Mouse (Mus musculus) limb, embryonic 13.5 days (tissue): ENCODE measurements around the gene Zan. TPM values are rescaled to one million over a fixed set of nuclear protein-coding genes. Genes with fewer than 3 reads are reported as not detected.

ENCODE experiments used
- ATAC-seq: fragments of 200-750 bp; cut with Nextera tagmentation; 2 replicates; pipeline ENCODE4 v1.8.0; 2017; ENCODE audit warnings: low read depth, moderate number of reproducible peaks, moderate TSS enrichment; ENCODE audit not compliant: low FRiP score
- H3K27ac ChIP-seq: fragments of 300-500 bp; sonication (generic); 2 replicates; pipeline ENCODE4 v1.5.1; 2015; ENCODE audit warnings: inconsistent platforms, mild to moderate bottlenecking, moderate library complexity
- H3K27me3 ChIP-seq: fragments of 300-500 bp; sonication (generic); 2 replicates; pipeline ENCODE4 v1.6.1; 2015; ENCODE audit warnings: mild to moderate bottlenecking, inconsistent platforms
- H3K36me3 ChIP-seq: fragments of 300-500 bp; sonication (generic); 2 replicates; pipeline ENCODE4 v1.6.1; 2015; ENCODE audit warnings: inconsistent platforms, mild to moderate bottlenecking, moderate library complexity
- H3K4me1 ChIP-seq: fragments of 300-500 bp; sonication (generic); 2 replicates; pipeline ENCODE4 v1.6.1; 2015; ENCODE audit warnings: inconsistent platforms
- H3K4me2 ChIP-seq: fragments of 300-500 bp; sonication (generic); replicated peaks from 2 replicates; pipeline ENCODE4 v1.6.1; 2015; ENCODE audit warnings: inconsistent platforms, mild to moderate bottlenecking, moderate library complexity
- H3K4me3 ChIP-seq: fragments of 300-500 bp; sonication (generic); 2 replicates; pipeline ENCODE4 v1.5.1; 2015; ENCODE audit warnings: moderate library complexity, mild to moderate bottlenecking, inconsistent platforms
- H3K9ac ChIP-seq: fragments of 300-500 bp; sonication (generic); 2 replicates; pipeline ENCODE4 v1.6.1; 2015; ENCODE audit warnings: mild to moderate bottlenecking, inconsistent platforms
- H3K9me3 ChIP-seq: fragments of 300-500 bp; sonication (generic); 2 replicates; pipeline ENCODE4 v1.6.1; 2016; ENCODE audit warnings: inconsistent platforms
- whole genome bisulfite sequencing: fragments of 180-500 bp; shearing (Covaris S2); methylation state at CpG from one replicate; pipeline ENCODE4 v1.1.7; 2015; 5-methylcytosine and 5-hydroxymethylcytosine counted together
- polyA plus RNA-seq: library from polyadenylated mRNA; unstranded; fragments of >200 nt; fragmentation: Nextera tagmentation; extraction: Ambion mirVana; gene quantifications from 2 replicates; pipeline ENCODE4 v1.2.1, GENCODE M21; 2015

Gene Zan
- 0.05 and 0.29 TPM in 2 replicates for polyA plus RNA-seq

DNA sequence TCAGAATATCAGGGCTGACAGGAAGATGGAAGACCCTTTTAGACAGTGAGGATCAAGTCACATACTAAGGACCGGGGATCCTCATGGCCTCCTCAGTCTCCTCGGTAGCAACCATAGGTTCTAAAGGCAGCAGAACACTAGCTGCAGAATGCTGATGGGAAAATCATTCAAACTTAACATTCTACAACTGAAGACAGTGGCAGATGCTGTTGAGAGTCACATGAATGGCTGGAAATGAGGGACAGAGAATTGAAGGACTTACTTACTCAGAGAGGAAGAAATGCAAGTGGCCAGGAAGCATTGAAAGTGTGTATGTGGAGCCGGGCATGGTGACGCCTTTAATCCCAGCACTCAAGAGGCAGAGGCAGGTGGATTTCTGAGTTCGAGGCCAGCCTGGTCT is at the start of gene Zan:
Zan (minus strand) TSS at position 101 of the 400 bp plus-strand sequence.
- H3K27me3 ChIP-seq, result no peaks in the 10 kb centered on the region
- H3K4me3 ChIP-seq, result no peak within 1 kb of the TSS
- 82% methylated on average over 5 of the region's 5 CpGs for WGBS
- H3K4me1 ChIP-seq, result 0 out of 2 replicates have a peak, but pooled peaks cover 6% of the 10 kb centered on the region
- no peak within 1 kb of the TSS for H3K9ac ChIP-seq
- no peak for ATAC-seq
- H3K27ac ChIP-seq, result no peak within 1 kb of the TSS
- H3K4me2 ChIP-seq, result no peak within 1 kb of the TSS
- no peaks in the 10 kb centered on the region for H3K36me3 ChIP-seq
- no peaks in the 10 kb centered on the region for H3K9me3 ChIP-seq

DNA sequence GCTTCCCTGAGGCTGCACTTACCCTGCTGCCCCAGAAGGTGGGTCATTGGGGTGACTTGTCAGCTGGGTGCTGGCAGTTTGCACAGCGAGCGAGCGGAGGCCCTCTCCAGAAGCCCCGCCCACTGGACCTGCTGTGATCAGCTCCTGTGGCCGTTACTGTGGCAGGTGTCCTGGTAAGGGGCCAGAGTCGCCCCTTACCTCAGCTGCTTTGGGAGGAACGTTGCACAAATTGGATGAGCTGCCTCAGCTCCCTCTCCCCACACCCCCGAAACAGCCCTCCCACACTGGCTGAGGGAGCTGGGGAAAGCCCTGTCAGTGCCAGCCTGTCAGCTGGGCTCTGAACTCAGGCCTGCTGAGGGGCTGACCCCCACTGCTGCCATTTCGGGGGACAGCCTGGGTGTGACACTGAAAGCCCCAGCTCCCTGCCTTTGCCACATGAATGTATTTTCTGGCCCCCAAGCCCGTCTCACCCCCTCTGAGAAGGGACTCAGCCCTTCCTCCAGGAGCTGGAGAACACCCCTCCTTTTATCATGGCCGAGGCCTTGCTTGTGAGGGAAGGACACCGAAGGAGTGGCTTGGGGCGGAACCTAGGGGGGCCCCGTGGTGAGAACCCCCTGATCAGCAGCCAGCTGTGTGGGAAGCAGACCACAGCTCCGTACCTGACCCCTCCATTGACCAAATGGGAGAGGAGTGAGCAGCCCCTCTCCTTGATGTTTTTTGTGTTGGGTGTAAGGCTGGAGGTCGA is 49.5 kb upstream of the Zan start:
- H3K36me3 ChIP-seq, result peaks cover 84% of the 10 kb centered on the region

DNA sequence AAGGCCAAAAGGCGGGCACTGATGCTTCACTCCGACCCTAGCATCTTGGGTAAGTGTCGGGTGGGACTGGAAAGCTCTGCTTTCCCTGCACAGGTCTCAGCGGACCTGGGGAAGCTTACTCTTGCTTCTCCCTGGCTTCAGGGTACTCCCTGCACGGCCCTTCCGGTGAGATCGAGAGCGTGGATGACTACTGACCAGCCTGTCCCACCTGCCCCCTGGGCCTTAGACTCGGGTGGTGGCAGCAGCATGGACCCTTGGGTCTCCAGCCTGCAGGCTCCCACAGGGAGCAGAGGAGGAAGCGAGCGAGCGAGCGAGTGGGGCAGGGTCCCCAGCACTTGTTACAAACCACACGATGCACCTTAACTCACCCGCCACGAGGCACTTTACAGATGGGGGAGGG is 48.6 kb upstream of the Zan start:
- ATAC-seq, result no peak
- Histone ChIP-seq H3K4me3 (no peak overlapping the region), H3K9ac (no peak overlapping the region)

More for the DNA sequence above, 49.5 kb upstream of the Zan start:
- H3K4me1 ChIP-seq, result peaks cover 35% of the 10 kb centered on the region
- H3K9ac ChIP-seq, result peak overlapping the region; percentile 15; the same call in 1 of the 2 replicates
- H3K27me3 ChIP-seq, result no peaks in the 10 kb centered on the region
- 53% methylated on average over 16 of the region's 16 CpGs for WGBS
- no peak overlapping the region for H3K4me2 ChIP-seq
- H3K4me3 ChIP-seq, result no peak overlapping the region
- H3K27ac ChIP-seq, result peak overlapping the region; percentile 48; the same call in 1 of the 2 replicates
- no peaks in the 10 kb centered on the region for H3K9me3 ChIP-seq
- no peak for ATAC-seq

GRCm38 (mm10) chr5:137524671-137525070 is 47.8 kb upstream of the Zan start:
- H3K36me3 ChIP-seq, result peaks cover 95% of the 10 kb centered on the region
- no peak overlapping the region for H3K27ac ChIP-seq
- H3K4me2 ChIP-seq, result no peak overlapping the region
- H3K9ac ChIP-seq, result no peak overlapping the region
- peaks cover 25% of the 10 kb centered on the region for H3K4me1 ChIP-seq
- ATAC-seq, result no peak
- H3K27me3 ChIP-seq, result no peaks in the 10 kb centered on the region
- no peaks in the 10 kb centered on the region for H3K9me3 ChIP-seq
- 87% methylated on average over 13 of the region's 13 CpGs for WGBS
- H3K4me3 ChIP-seq, result no peak overlapping the region

More for the DNA sequence above, 48.6 kb upstream of the Zan start:
- 73% methylated on average over 16 of the region's 16 CpGs for WGBS
- Histone ChIP-seq H3K4me1 (peaks cover 34% of the 10 kb centered on the region), H3K27me3 (no peaks in the 10 kb centered on the region), H3K4me2 (no peak overlapping the region), H3K36me3 (peaks cover 92% of the 10 kb centered on the region), H3K9me3 (no peaks in the 10 kb centered on the region), H3K27ac (0 out of 2 replicates have a peak overlapping the region, but pooled peaks have one; percentile 15)

DNA sequence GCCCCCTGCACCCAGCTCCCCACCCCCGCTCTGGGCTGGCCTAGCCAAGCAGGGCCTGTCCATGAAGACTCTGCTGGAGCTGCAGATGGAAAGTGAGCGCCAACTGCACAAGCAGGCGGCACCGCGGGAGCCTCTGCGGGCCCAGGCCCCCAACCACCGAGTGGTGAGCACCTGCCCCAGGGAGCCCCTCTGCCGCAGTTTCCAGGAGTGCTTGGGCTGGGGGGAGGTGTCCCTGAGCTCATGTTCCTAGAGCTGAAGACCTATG is 47.3 kb upstream of the Zan start:
- H3K36me3 ChIP-seq, result peaks cover 95% of the 10 kb centered on the region
- no peaks in the 10 kb centered on the region for H3K9me3 ChIP-seq
- no peaks in the 10 kb centered on the region for H3K27me3 ChIP-seq
- peaks cover 21% of the 10 kb centered on the region for H3K4me1 ChIP-seq
- no peak overlapping the region for H3K4me2 ChIP-seq
- H3K4me3 ChIP-seq, result no peak overlapping the region
- H3K27ac ChIP-seq, result no peak overlapping the region
- 93% methylated on average over 8 of the region's 8 CpGs for WGBS
- no peak overlapping the region for H3K9ac ChIP-seq
- no peak for ATAC-seq

DNA sequence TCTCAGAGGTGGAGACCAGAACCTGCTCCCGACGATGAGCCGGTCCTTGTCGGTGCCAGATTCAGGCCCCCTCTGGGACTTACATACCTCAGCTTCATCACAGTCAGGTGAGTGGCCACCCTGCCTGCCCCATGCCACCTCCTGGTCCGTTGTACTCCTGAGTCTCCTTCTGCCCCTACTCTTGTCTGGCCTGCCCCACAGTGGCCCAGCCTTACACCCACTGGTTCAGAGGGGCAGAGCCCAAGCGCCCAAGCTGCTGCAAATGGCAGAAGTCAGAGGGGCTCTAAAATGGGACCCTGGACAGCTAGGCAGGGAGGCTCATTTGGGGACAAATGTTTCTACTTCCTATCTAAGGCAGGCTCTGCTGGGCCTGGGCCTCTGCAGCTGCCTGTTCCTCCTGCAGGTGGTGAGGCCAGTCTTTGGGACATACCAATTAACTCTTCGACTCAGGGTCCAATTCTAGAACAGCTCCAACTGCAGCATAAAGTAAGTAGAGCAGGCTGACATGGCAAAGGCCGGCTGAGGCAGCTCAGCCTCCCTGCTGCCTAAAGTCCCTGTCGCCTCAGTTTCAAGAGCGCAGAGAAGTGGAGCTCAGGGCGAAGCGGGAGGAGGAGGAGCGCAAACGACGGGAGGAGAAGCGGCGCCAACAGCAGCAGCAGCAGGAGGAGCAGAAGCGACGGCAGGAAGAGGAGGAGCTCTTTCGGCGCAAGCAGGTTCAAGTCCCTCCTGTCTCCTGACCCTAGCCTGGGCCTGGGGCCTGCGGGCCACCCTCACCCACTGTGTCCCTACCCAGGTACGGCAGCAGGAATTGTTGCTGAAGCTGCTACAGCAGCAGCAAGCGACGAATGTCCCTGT is 46.8 kb upstream of the Zan start:
- Histone ChIP-seq H3K4me1 (peaks cover 21% of the 10 kb centered on the region), H3K9ac (no peak overlapping the region), H3K4me3 (no peak overlapping the region), H3K27ac (no peak overlapping the region; the same call in 1 of the 2 replicates), H3K36me3 (peaks cover 95% of the 10 kb centered on the region), H3K9me3 (no peaks in the 10 kb centered on the region), H3K4me2 (no peak overlapping the region), H3K27me3 (no peaks in the 10 kb centered on the region)
- no peak for ATAC-seq
- 84% methylated on average over 25 of the region's 25 CpGs for WGBS

DNA sequence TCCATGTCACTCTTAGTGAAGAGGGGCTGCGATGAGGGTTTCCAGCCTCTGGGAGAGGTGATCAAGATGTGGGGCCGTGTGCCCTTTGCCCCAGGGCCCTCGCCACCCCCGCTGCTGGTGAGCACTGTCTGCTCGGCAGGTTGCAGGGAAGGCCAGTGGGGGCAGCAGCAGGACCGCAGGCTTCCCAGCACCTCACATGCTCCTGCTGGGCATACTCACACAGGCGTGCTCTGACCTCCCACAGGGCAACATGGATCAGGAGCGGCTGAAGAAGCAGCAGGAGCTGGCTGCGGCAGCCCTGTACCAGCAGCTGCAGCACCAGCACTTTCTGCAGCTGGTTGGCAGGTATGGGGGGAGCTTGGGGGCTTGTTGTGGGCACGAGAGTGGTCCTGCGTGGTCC is 45.8 kb upstream of the Zan start:
- Histone ChIP-seq H3K36me3 (peaks cover 95% of the 10 kb centered on the region), H3K27me3 (no peaks in the 10 kb centered on the region), H3K4me2 (no peak overlapping the region), H3K9me3 (no peaks in the 10 kb centered on the region), H3K9ac (no peak overlapping the region), H3K4me1 (peaks cover 13% of the 10 kb centered on the region), H3K4me3 (no peak overlapping the region), H3K27ac (no peak overlapping the region; the same call in 1 of the 2 replicates)
- no peak for ATAC-seq
- WGBS, result 80% methylated on average over 11 of the region's 11 CpGs

DNA sequence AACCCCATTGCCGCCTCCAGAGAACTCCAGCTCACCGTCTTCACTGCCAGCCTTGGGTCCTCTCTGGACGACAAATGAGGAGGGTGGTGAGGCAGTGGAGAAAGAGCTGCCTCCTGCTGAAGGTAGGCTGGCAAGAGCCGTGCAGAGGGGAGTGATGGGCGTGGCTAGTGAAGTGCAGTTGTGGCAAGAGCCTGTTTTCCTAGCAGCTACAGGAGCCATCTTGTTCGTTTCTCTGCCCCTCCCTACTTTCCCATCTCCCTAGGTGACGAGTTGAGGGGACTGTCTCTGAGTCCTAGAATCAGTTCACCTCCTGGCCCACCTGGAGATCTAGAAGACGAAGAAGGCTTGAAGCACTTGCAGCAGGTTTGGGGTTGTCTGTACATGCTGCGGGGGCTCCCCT is 45.0 kb upstream of the Zan start:
- H3K27me3 ChIP-seq, result no peaks in the 10 kb centered on the region
- peaks cover 97% of the 10 kb centered on the region for H3K36me3 ChIP-seq
- no peak overlapping the region for H3K9ac ChIP-seq
- WGBS, result 76% methylated on average over 9 of the region's 9 CpGs
- H3K9me3 ChIP-seq, result no peaks in the 10 kb centered on the region
- no peak overlapping the region for H3K4me3 ChIP-seq
- no peak for ATAC-seq
- H3K4me2 ChIP-seq, result no peak overlapping the region
- peaks cover 7% of the 10 kb centered on the region for H3K4me1 ChIP-seq
- no peak overlapping the region for H3K27ac ChIP-seq

- Histone ChIP-seq H3K4me2 (no peak overlapping the region), H3K36me3 (peaks cover 79% of the 10 kb centered on the region), H3K9ac (no peak overlapping the region), H3K9me3 (no peaks in the 10 kb centered on the region), H3K4me3 (no peak overlapping the region), H3K4me1 (peaks cover 10% of the 10 kb centered on the region), H3K27me3 (no peaks in the 10 kb centered on the region), H3K27ac (no peak overlapping the region)
- WGBS, result 92% methylated on average over 27 of the region's 27 CpGs
- ATAC-seq, result no peak
These were observed 43.1 kb upstream of the Zan start for GRCm38 (mm10) chr5:137519691-137520550.

GRCm38 (mm10) chr5:137518436-137518835 is 41.6 kb upstream of the Zan start, which contains the start of gene Gigyf1:
Gigyf1 (plus strand) TSS chr5:137518548.
- Histone ChIP-seq H3K4me3 (no peak within 1 kb of the TSS), H3K36me3 (peaks cover 76% of the 10 kb centered on the region), H3K9ac (no peak within 1 kb of the TSS), H3K4me2 (no peak within 1 kb of the TSS), H3K9me3 (no peaks in the 10 kb centered on the region), H3K27ac (no peak within 1 kb of the TSS), H3K27me3 (no peaks in the 10 kb centered on the region), H3K4me1 (peaks cover 23% of the 10 kb centered on the region)
- WGBS, result 75% methylated on average over 5 of the region's 5 CpGs
- ATAC-seq, result no peak

- H3K27me3 ChIP-seq, result no peaks in the 10 kb centered on the region
- no peak for ATAC-seq
- WGBS, result 97% methylated on average over 3 of the region's 3 CpGs
- no peak overlapping the region for H3K9ac ChIP-seq
- no peak overlapping the region for H3K4me3 ChIP-seq
- H3K4me1 ChIP-seq, result peaks cover 47% of the 10 kb centered on the region
- H3K9me3 ChIP-seq, result no peaks in the 10 kb centered on the region
- no peak overlapping the region for H3K4me2 ChIP-seq
- H3K36me3 ChIP-seq, result peaks cover 40% of the 10 kb centered on the region
- H3K27ac ChIP-seq, result no peak overlapping the region
These were observed 37.9 kb upstream of the Zan start for GRCm38 (mm10) chr5:137514811-137515210.
